Mouse (Mus musculus): ENCODE results near the gene Ets1.

Ets1 gene

GRCm38 (mm10) chr9:32616516-32617429, 19.2 kb upstream of the Ets1 start:
- no peak for DNase-seq (ENCODE audit: low spot score in 2 of 2)

- DNase-seq (ENCODE audit: low spot score in 2 of 2): peak in 1 of 2 experiments; percentile 67
Measured at GRCm38 (mm10) chr9:32617430-32617768, 18.6 kb upstream of the Ets1 start.

GRCm38 (mm10) chr9:32618544-32619120, 17.4 kb upstream of the Ets1 start:
- DNase-seq (ENCODE audit: low spot score in 2 of 2): no peak

- DNase-seq (ENCODE audit: low spot score in 2 of 2): no peak
Measured at GRCm38 (mm10) chr9:32619661-32620060, 16.4 kb upstream of the Ets1 start.

GRCm38 (mm10) chr9:32620446-32620845, 15.6 kb upstream of the Ets1 start:
- no peak for DNase-seq (ENCODE audit: low spot score in 2 of 2)

GRCm38 (mm10) chr9:32629385-32629981, 6.5 kb upstream of the Ets1 start:
- no peak for DNase-seq (ENCODE audit: low spot score in 2 of 2)

- DNase-seq (ENCODE audit: low spot score in 2 of 2): no peak
Measured at GRCm38 (mm10) chr9:32631341-32631740, 4.7 kb upstream of the Ets1 start.

GRCm38 (mm10) chr9:32632237-32632636, 3.8 kb upstream of the Ets1 start:
- no peak for DNase-seq (ENCODE audit: low spot score in 2 of 2)

- DNase-seq (ENCODE audit: low spot score in 2 of 2): no peak
Measured at GRCm38 (mm10) chr9:32644981-32645380, 9.0 kb downstream of the Ets1 start.

GRCm38 (mm10) chr9:32645475-32645874, 9.5 kb downstream of the Ets1 start:
- no peak for DNase-seq (ENCODE audit: low spot score in 2 of 2)

GRCm38 (mm10) chr9:32646539-32647258, 10.7 kb downstream of the Ets1 start:
- DNase-seq (ENCODE audit: low spot score in 2 of 2): no peak

- no peak for DNase-seq (ENCODE audit: low spot score in 2 of 2)
Measured at GRCm38 (mm10) chr9:32647506-32648250, 11.7 kb downstream of the Ets1 start.

- no peak for DNase-seq (ENCODE audit: low spot score in 2 of 2)
Measured at GRCm38 (mm10) chr9:32648286-32648685, 12.3 kb downstream of the Ets1 start.

- no peak for DNase-seq (ENCODE audit: low spot score in 2 of 2)
Measured at GRCm38 (mm10) chr9:32650738-32651137, 14.7 kb downstream of the Ets1 start.

- DNase-seq (ENCODE audit: low spot score in 2 of 2): no peak
Measured at GRCm38 (mm10) chr9:32652112-32652511, 16.1 kb downstream of the Ets1 start.

- no peak for DNase-seq (ENCODE audit: low spot score in 2 of 2)
Measured at GRCm38 (mm10) chr9:32654305-32654704, 18.3 kb downstream of the Ets1 start.

GRCm38 (mm10) chr9:32656351-32656844, 20.4 kb downstream of the Ets1 start:
- no peak for DNase-seq (ENCODE audit: low spot score in 2 of 2)

- no peak for DNase-seq (ENCODE audit: low spot score in 2 of 2)
Measured at GRCm38 (mm10) chr9:32657124-32657523, 21.1 kb downstream of the Ets1 start.

- DNase-seq (ENCODE audit: low spot score in 2 of 2): no peak
Measured at GRCm38 (mm10) chr9:32660406-32660960, 24.5 kb downstream of the Ets1 start.

- DNase-seq (ENCODE audit: low spot score in 2 of 2): no peak
Measured at GRCm38 (mm10) chr9:32661071-32661470, 25.1 kb downstream of the Ets1 start.

GRCm38 (mm10) chr9:32661561-32661960, 25.5 kb downstream of the Ets1 start:
- DNase-seq (ENCODE audit: low spot score in 2 of 2): no peak

Data from spleen, postnatal 4 days (tissue).